Mouse (Mus musculus): ENCODE measurements around the gene Slc15a3. TPM values are rescaled to one million over a fixed set of nuclear protein-coding genes. Genes with fewer than 3 reads are reported as not detected.
A peak's percentile ranks its signal among the peaks of the same experiment; 100 is the strongest.

Gene Slc15a3
- polyA plus RNA-seq, 1 experiment from 2014 or later: 0.37 TPM

- Histone ChIP-seq H3K27me3 (ENCODE audit: poor library complexity, severe bottlenecking) (no peaks in the 10 kb centered on the region), H3K4me1 (peaks cover 27% of the 10 kb centered on the region), H3K27ac (peak within 1 kb of the TSS; percentile 95), H3K4me3 (peak within 1 kb of the TSS; percentile 60), H3K36me3 (replicated peaks) (peaks cover 24% of the 10 kb centered on the region), H3K9me3 (peaks cover 16% of the 10 kb centered on the region)
- peak; percentile 97 for DNase-seq (ENCODE audit: extremely low spot score, low spot score)
- under 1% methylated on average over 49 of the region's 49 CpGs for WGBS
These were observed 42.1 kb downstream of the Slc15a3 start, which contains the start of gene Tmem109 for GRCm38 (mm10) chr19:10881426-10882154. Gene Tmem109, minus strand, starts transcription at chr19:10882001.

DNA sequence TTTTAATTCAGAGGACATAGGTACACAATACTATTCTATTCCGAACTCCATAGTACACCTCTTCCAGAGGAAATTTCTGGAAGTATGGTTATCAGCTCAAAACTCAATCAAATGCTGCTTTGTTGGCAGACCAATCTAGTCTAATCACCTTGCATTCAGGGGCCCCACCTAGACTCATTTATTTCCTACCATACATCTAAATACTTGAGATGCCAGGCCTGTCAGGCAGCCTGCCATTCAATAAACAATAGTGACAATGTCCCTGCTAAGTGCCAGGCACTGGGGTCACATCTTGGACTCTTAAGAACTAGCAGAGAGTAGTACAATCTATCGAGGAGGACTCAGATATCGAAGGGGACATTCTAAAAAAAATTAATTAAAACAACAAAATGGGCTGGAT, 52.7 kb downstream of the Slc15a3 start:
- Histone ChIP-seq H3K4me3 (no peak overlapping the region), H3K4me1 (peaks cover 15% of the 10 kb centered on the region), H3K36me3 (replicated peaks) (peaks cover 3% of the 10 kb centered on the region), H3K27ac (no peak overlapping the region), H3K9me3 (no peaks in the 10 kb centered on the region), H3K27me3 (ENCODE audit: poor library complexity, severe bottlenecking) (no peaks in the 10 kb centered on the region)
- no peak for DNase-seq (ENCODE audit: extremely low spot score, low spot score)
- 93% methylated on average over 3 of the region's 3 CpGs for WGBS

- DNase-seq (ENCODE audit: extremely low spot score, low spot score): peak; percentile 98
- no peaks in the 10 kb centered on the region for H3K9me3 ChIP-seq
- under 1% methylated on average over 43 of the region's 43 CpGs for WGBS
These were observed 55.5 kb downstream of the Slc15a3 start, which contains the start of gene Prpf19 for GRCm38 (mm10) chr19:10895016-10895528. Gene Prpf19, plus strand, starts transcription at chr19:10895231.

GRCm38 (mm10) chr19:10895708-10896107, 56.2 kb downstream of the Slc15a3 start:
- H3K36me3 ChIP-seq (replicated peaks): peaks cover 38% of the 10 kb centered on the region
- WGBS: 3% methylated on average over 16 of the region's 16 CpGs

More at GRCm38 (mm10) chr19:10895016-10895528, 55.5 kb downstream of the Slc15a3 start, which contains the start of gene Prpf19:
- Histone ChIP-seq H3K27me3 (ENCODE audit: poor library complexity, severe bottlenecking) (no peaks in the 10 kb centered on the region), H3K36me3 (replicated peaks) (peaks cover 32% of the 10 kb centered on the region), H3K4me1 (peaks cover 19% of the 10 kb centered on the region), H3K4me3 (peak within 1 kb of the TSS; percentile 93), H3K27ac (peak within 1 kb of the TSS; percentile 95)

GRCm38 (mm10) chr19:10896849-10897248, 57.3 kb downstream of the Slc15a3 start:
- DNase-seq (ENCODE audit: extremely low spot score, low spot score): no peak
- WGBS: 91% methylated on average over 7 of the region's 7 CpGs
- peak overlapping the region; percentile 93 for H3K4me3 ChIP-seq

More at GRCm38 (mm10) chr19:10895708-10896107, 56.2 kb downstream of the Slc15a3 start:
- no peaks in the 10 kb centered on the region for H3K27me3 ChIP-seq (ENCODE audit: poor library complexity, severe bottlenecking)
- no peaks in the 10 kb centered on the region for H3K9me3 ChIP-seq
- H3K27ac ChIP-seq: peak overlapping the region; percentile 95
- H3K4me3 ChIP-seq: peak overlapping the region; percentile 93
- DNase-seq (ENCODE audit: extremely low spot score, low spot score): no peak
- peaks cover 19% of the 10 kb centered on the region for H3K4me1 ChIP-seq

DNA sequence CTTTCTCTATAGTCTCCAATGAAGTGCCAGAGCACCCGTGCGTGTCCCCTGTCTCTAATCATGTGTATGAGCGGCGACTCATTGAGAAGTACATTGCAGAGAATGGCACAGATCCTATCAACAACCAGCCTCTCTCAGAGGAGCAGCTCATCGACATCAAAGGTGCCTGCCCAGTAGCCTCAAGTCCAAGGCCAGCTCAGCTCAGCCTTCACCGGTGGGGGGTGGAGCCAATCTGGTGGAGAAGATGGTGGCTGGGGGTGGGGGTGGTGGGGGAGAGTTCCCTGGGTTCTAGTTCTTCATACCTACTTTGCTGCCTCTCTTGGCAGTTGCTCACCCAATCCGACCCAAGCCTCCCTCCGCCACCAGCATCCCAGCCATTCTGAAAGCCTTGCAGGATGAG, 58.0 kb downstream of the Slc15a3 start:
- 91% methylated on average over 8 of the region's 8 CpGs for WGBS
- Histone ChIP-seq H3K36me3 (replicated peaks) (peaks cover 56% of the 10 kb centered on the region), H3K4me1 (peaks cover 19% of the 10 kb centered on the region), H3K4me3 (peak overlapping the region; percentile 93; the same call in 1 of the 2 replicates), H3K27ac (no peak overlapping the region), H3K27me3 (ENCODE audit: poor library complexity, severe bottlenecking) (no peaks in the 10 kb centered on the region), H3K9me3 (no peaks in the 10 kb centered on the region)
- DNase-seq (ENCODE audit: extremely low spot score, low spot score): no peak

More at GRCm38 (mm10) chr19:10896849-10897248, 57.3 kb downstream of the Slc15a3 start:
- Histone ChIP-seq H3K4me1 (peaks cover 19% of the 10 kb centered on the region), H3K36me3 (replicated peaks) (peaks cover 50% of the 10 kb centered on the region), H3K27ac (no peak overlapping the region), H3K27me3 (ENCODE audit: poor library complexity, severe bottlenecking) (no peaks in the 10 kb centered on the region), H3K9me3 (no peaks in the 10 kb centered on the region)

GRCm38 (mm10) chr19:10900315-10900714, 60.8 kb downstream of the Slc15a3 start:
- no peak overlapping the region for H3K4me3 ChIP-seq
- H3K36me3 ChIP-seq (replicated peaks): peaks cover 84% of the 10 kb centered on the region
- no peak overlapping the region for H3K27ac ChIP-seq
- H3K4me1 ChIP-seq: peaks cover 19% of the 10 kb centered on the region
- no peak for DNase-seq (ENCODE audit: extremely low spot score, low spot score)
- H3K27me3 ChIP-seq (ENCODE audit: poor library complexity, severe bottlenecking): no peaks in the 10 kb centered on the region
- WGBS: 87% methylated on average over 6 of the region's 6 CpGs
- no peaks in the 10 kb centered on the region for H3K9me3 ChIP-seq

DNA sequence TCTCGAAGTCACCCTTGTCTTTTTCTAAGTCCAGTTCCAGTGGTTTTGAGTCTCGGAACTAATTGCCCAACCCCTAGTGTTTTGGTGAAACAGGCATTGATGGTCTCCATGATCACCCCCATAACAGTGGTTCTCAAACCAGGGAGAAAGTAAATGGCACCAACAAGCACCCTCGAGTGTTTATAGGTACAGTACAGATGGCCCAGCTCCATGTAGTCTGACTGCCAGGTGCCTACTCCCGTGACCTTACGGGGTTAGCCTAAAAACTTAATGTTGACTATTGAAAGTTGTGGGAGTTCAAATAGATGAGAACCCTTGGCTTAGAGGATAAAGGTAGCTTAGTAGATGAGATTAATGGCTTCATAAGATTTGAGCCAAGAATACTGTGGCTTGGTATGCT, 61.5 kb downstream of the Slc15a3 start:
- Histone ChIP-seq H3K27me3 (ENCODE audit: poor library complexity, severe bottlenecking) (no peaks in the 10 kb centered on the region), H3K27ac (no peak overlapping the region), H3K9me3 (no peaks in the 10 kb centered on the region), H3K36me3 (replicated peaks) (peaks cover 92% of the 10 kb centered on the region), H3K4me3 (no peak overlapping the region), H3K4me1 (peaks cover 16% of the 10 kb centered on the region)
- 96% methylated on average over 5 of the region's 5 CpGs for WGBS
- DNase-seq (ENCODE audit: extremely low spot score, low spot score): no peak

DNA sequence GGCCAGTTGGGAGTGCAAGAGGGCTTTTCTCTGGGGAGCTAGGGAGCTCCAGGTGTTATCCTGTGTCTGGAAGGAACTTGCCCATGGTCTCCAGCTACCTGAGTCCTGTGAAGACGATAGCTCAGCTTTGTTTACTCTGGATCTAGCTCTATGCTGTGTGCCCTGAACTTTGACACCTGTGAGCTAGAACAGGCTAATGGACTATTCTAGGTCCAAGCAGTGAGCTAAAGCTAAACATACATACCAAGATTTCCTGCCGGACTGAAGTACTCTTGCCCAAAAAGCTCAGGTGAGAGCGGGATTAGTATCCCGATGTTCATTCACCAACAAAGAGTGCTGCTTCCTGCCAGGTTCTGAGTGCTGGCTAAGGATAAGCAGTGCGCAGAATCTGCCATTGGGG, 65.0 kb downstream of the Slc15a3 start:
- Histone ChIP-seq H3K9me3 (no peaks in the 10 kb centered on the region), H3K27ac (no peak overlapping the region), H3K4me1 (no peaks in the 10 kb centered on the region), H3K4me3 (no peak overlapping the region), H3K36me3 (replicated peaks) (peaks cover 97% of the 10 kb centered on the region), H3K27me3 (ENCODE audit: poor library complexity, severe bottlenecking) (no peaks in the 10 kb centered on the region)
- no peak for DNase-seq (ENCODE audit: extremely low spot score, low spot score)
- WGBS: 93% methylated on average over 5 of the region's 5 CpGs

- no peaks in the 10 kb centered on the region for H3K9me3 ChIP-seq
- DNase-seq (ENCODE audit: extremely low spot score, low spot score): no peak
- H3K36me3 ChIP-seq (replicated peaks): peaks cover 91% of the 10 kb centered on the region
- no peak overlapping the region for H3K27ac ChIP-seq
- no peaks in the 10 kb centered on the region for H3K27me3 ChIP-seq (ENCODE audit: poor library complexity, severe bottlenecking)
- H3K4me1 ChIP-seq: no peaks in the 10 kb centered on the region
- WGBS: 80% methylated on average over 7 of the region's 7 CpGs
- no peak overlapping the region for H3K4me3 ChIP-seq
These were observed 65.6 kb downstream of the Slc15a3 start for GRCm38 (mm10) chr19:10904927-10905727.

DNA sequence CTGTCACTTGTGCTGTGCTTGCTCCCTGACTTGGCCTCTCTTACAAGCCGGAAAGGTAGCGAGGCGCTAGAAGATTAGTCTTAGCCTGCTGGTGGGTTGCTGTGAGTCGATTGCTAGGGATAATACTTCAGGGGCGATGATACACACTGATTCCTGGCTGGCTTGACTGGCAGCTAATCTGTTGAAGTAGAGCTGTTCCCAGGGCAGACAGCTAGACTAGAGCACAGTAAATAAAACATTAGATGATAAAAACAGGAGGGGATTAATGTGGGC, 66.1 kb downstream of the Slc15a3 start:
- H3K36me3 ChIP-seq (replicated peaks): peaks cover 86% of the 10 kb centered on the region
- H3K4me3 ChIP-seq: no peak overlapping the region
- 90% methylated on average over 5 of the region's 5 CpGs for WGBS
- no peaks in the 10 kb centered on the region for H3K9me3 ChIP-seq
- DNase-seq (ENCODE audit: extremely low spot score, low spot score): no peak
- H3K4me1 ChIP-seq: no peaks in the 10 kb centered on the region
- H3K27me3 ChIP-seq (ENCODE audit: poor library complexity, severe bottlenecking): no peaks in the 10 kb centered on the region
- no peak overlapping the region for H3K27ac ChIP-seq

GRCm38 (mm10) chr19:10907891-10908290, 68.4 kb downstream of the Slc15a3 start:
- peaks cover 63% of the 10 kb centered on the region for H3K36me3 ChIP-seq (replicated peaks)
- H3K4me1 ChIP-seq: no peaks in the 10 kb centered on the region
- WGBS: 61% methylated on average over 3 of the region's 3 CpGs

More at GRCm38 (mm10) chr19:10907891-10908290, 68.4 kb downstream of the Slc15a3 start:
- Histone ChIP-seq H3K27me3 (ENCODE audit: poor library complexity, severe bottlenecking) (no peaks in the 10 kb centered on the region), H3K4me3 (no peak overlapping the region), H3K27ac (no peak overlapping the region), H3K9me3 (no peaks in the 10 kb centered on the region)
- peak; percentile 50 for DNase-seq (ENCODE audit: extremely low spot score, low spot score)

All from forebrain, embryonic 10.5 days (tissue).